Mouse (Mus musculus) kidney, embryonic 16.5 days (tissue): ENCODE data around the gene Sf3b4. TPM values are rescaled to one million over a fixed set of nuclear protein-coding genes. Genes with fewer than 3 reads are reported as not detected.

Experiments used
- microRNA-seq: library from miRNA; unstranded; fragments of <30 nt; microRNA quantifications from one replicate; pipeline ENCODE4, GENCODE M21; 2016
- polyA plus RNA-seq: library from polyadenylated mRNA; unstranded; fragments of >200 nt; fragmentation: Nextera tagmentation; extraction: Ambion mirVana; gene quantifications from 2 replicates; pipeline ENCODE4 v1.2.1, GENCODE M21; 2015

Sf3b4 gene
- polyA plus RNA-seq, 1 experiment from 2014 or later = 186 TPM

Small RNA genes within 50 kb of the gene (microRNA-seq; reads per million reads assigned to microRNA genes)
- gene Gm44492 = not detected

Other genes with a start within 250 kb of the Sf3b4 start
- gene Anp32e, start 243.1 kb upstream of the Sf3b4 start, polyA plus RNA-seq = 206 and 252 TPM in 2 replicates
- 29.0 and 32.8 TPM in 2 replicates for gene Plekho1, start 176.3 kb upstream of the Sf3b4 start, polyA plus RNA-seq
- gene Vps45, start 113.9 kb upstream of the Sf3b4 start, polyA plus RNA-seq = 34.9 and 37.0 TPM in 2 replicates
- 14.9 and 18.1 TPM in 2 replicates for gene Otud7b, start 67.8 kb upstream of the Sf3b4 start, polyA plus RNA-seq
- gene Mtmr11, start 10.3 kb upstream of the Sf3b4 start, polyA plus RNA-seq = 26.3 and 30.8 TPM in 2 replicates
- 5.1 TPM in 2 replicates for gene Sv2a, start 8.8 kb downstream of the Sf3b4 start, polyA plus RNA-seq
- gene Bola1, start 47.4 kb downstream of the Sf3b4 start, polyA plus RNA-seq = 50.1 and 51.3 TPM in 2 replicates
- 0.87 TPM in 1 of 2 replicates, not detected in the other for gene Hist2h2ab, start 47.5 kb downstream of the Sf3b4 start, polyA plus RNA-seq
- gene Hist2h2ac, start 48.5 kb downstream of the Sf3b4 start, polyA plus RNA-seq = 7.0 and 7.5 TPM in 2 replicates
- 11.1 and 16.9 TPM in 2 replicates for gene Hist2h2be, start 48.8 kb downstream of the Sf3b4 start, polyA plus RNA-seq
- gene Hist2h3c2, start 66.8 kb downstream of the Sf3b4 start, polyA plus RNA-seq = 3.1 and 3.7 TPM in 2 replicates
- 46.3 and 49.3 TPM in 2 replicates for gene Hist2h2aa2, start 67.9 kb downstream of the Sf3b4 start, polyA plus RNA-seq
- 12.9 and 14.2 TPM in 2 replicates for gene Hist2h2aa1, start 73.2 kb downstream of the Sf3b4 start, polyA plus RNA-seq
- 0.24 and 1.1 TPM in 2 replicates for gene Hist2h3c1, start 74.4 kb downstream of the Sf3b4 start, polyA plus RNA-seq
- gene Hist2h4, start 91.0 kb downstream of the Sf3b4 start, polyA plus RNA-seq = 8.0 and 10.8 TPM in 2 replicates
- 35.4 and 45.1 TPM in 2 replicates for gene Hist2h3b, start 96.3 kb downstream of the Sf3b4 start, polyA plus RNA-seq
- gene Hist2h2bb, start 97.4 kb downstream of the Sf3b4 start, polyA plus RNA-seq = 14.8 TPM in 2 replicates
- 1.9 and 2.7 TPM in 2 replicates for gene Fcgr1, start 121.6 kb downstream of the Sf3b4 start, polyA plus RNA-seq